Mouse (Mus musculus): Measurements from ENCODE around the gene Pif1. TPM values are rescaled to one million over a fixed set of nuclear protein-coding genes. Genes with fewer than 3 reads are reported as not detected.
A peak's percentile ranks its signal among the peaks of the same experiment; 100 is the strongest.

Gene Pif1
- total and polyA plus RNA-seq, 3 experiments = 14.9 to 15.5 TPM; not detected in 1

- TF ChIP-seq JUND (IDR thresholded peaks at IDR 0.05; ENCODE audit: low read depth, low read length) (no peak), EP300 (IDR thresholded peaks at IDR 0.05; ENCODE audit: low read depth in 1 of 2, low read length in 2 of 2) (peak; percentile 30 to 56; a peak in 3 of 4 replicates), ETS1 (IDR thresholded peaks at IDR 0.05; ENCODE audit: low read depth, low read length) (peak; percentile 73; the same call in 1 of the 2 replicates), POLR2AphosphoS2 (IDR thresholded peaks at IDR 0.05; ENCODE audit: low read length) (peak; percentile 90), TAL1 (IDR thresholded peaks at IDR 0.05; ENCODE audit: low read length) (no peak), ZC3H11A (IDR thresholded peaks at IDR 0.05; ENCODE audit: low read depth, low read length) (no peak), UBTF (IDR thresholded peaks at IDR 0.05; ENCODE audit: borderline replicate concordance, insufficient read depth, low read depth, low read length) (no peak), KAT2A (conservative IDR thresholded peaks at IDR 0.05; ENCODE audit: low read depth, low read length) (peak; percentile 46), BHLHE40 (IDR thresholded peaks at IDR 0.05; ENCODE audit: borderline replicate concordance, low read depth, low read length) (peak; percentile 88), CTCF (IDR thresholded peaks at IDR 0.05 in 2 of 3, conservative IDR thresholded peaks at IDR 0.05 in 1 of 3; ENCODE audit: control insufficient read depth in 1 of 3, insufficient read depth in 1 of 3, low read depth in 2 of 3, low read length in 3 of 3, poor library complexity in 1 of 3, severe bottlenecking in 1 of 3) (no peak; a peak in 1 of 6 replicates), RCOR1 (IDR thresholded peaks at IDR 0.05; ENCODE audit: low read depth, low read length) (no peak), CHD2 (IDR thresholded peaks at IDR 0.05; ENCODE audit: low read length) (no peak), MEF2A (IDR thresholded peaks at IDR 0.05; ENCODE audit: extremely low read depth, insufficient replicate concordance, low read depth, low read length, poor library complexity, severe bottlenecking) (no peak)
Measured at GRCm38 (mm10) chr9:65583045-65583444, 3.9 kb upstream of the Pif1 start (continued).

GRCm38 (mm10) chr9:65587270-65587572 lies 261 bp downstream of the Pif1 start:
- peak overlapping the region; percentile 67 for H3K9ac ChIP-seq (ENCODE audit: control insufficient read depth, low read depth, low read length, poor library complexity, severe bottlenecking)
- H3K9me3 ChIP-seq (replicated peaks; ENCODE audit: insufficient read depth, low read length) = no peaks in the 10 kb centered on the region
- TF ChIP-seq UBTF (IDR thresholded peaks at IDR 0.05; ENCODE audit: borderline replicate concordance, insufficient read depth, low read depth, low read length) = no peak
- peak; percentile 15; the same call in 1 of the 2 replicates for TF ChIP-seq MYC (IDR thresholded peaks at IDR 0.05; ENCODE audit: low read depth, low read length)
- TF ChIP-seq ZKSCAN1 (IDR thresholded peaks at IDR 0.05; ENCODE audit: low read depth, low read length) = 0 out of 2 replicates have a peak, but pooled peaks have one; percentile 21
- no peak for TF ChIP-seq ETS1 (IDR thresholded peaks at IDR 0.05; ENCODE audit: low read depth, low read length)
- no peak for TF ChIP-seq MAZ (IDR thresholded peaks at IDR 0.05; ENCODE audit: low read depth, low read length)
- no peak; the same call in 1 of the 2 replicates for TF ChIP-seq RCOR1 (IDR thresholded peaks at IDR 0.05; ENCODE audit: low read depth, low read length)
- no peak for TF ChIP-seq CTCF (IDR thresholded peaks at IDR 0.05 in 2 of 3, conservative IDR thresholded peaks at IDR 0.05 in 1 of 3; ENCODE audit: control insufficient read depth in 1 of 3, insufficient read depth in 1 of 3, low read depth in 2 of 3, low read length in 3 of 3, poor library complexity in 1 of 3, severe bottlenecking in 1 of 3)
- 0 out of 2 replicates have a peak, but pooled peaks have one; percentile 30 for TF ChIP-seq E2F4 (IDR thresholded peaks at IDR 0.05; ENCODE audit: borderline replicate concordance, low read depth, low read length)
- TF ChIP-seq USF1 (IDR thresholded peaks at IDR 0.05; ENCODE audit: low read depth, low read length) = 0 out of 2 replicates have a peak, but pooled peaks have one; percentile 25
- TF ChIP-seq MAFK (IDR thresholded peaks at IDR 0.05; ENCODE audit: borderline replicate concordance, low read depth, low read length) = no peak
- no peak for TF ChIP-seq GABPA (IDR thresholded peaks at IDR 0.05; ENCODE audit: low read depth, low read length)
- no peak for TF ChIP-seq POLR2AphosphoS5 (IDR thresholded peaks at IDR 0.05; ENCODE audit: borderline replicate concordance, low read depth, low read length)
- TF ChIP-seq MEF2A (IDR thresholded peaks at IDR 0.05; ENCODE audit: extremely low read depth, insufficient replicate concordance, low read depth, low read length, poor library complexity, severe bottlenecking) = no peak
- no peak for TF ChIP-seq NRF1 (IDR thresholded peaks at IDR 0.05; ENCODE audit: insufficient read depth, low read depth, low read length, poor library complexity, severe bottlenecking)
- TF ChIP-seq TAL1 (IDR thresholded peaks at IDR 0.05; ENCODE audit: low read length) = no peak
- 0 out of 2 replicates have a peak, but pooled peaks have one; percentile 47 for TF ChIP-seq MXI1 (IDR thresholded peaks at IDR 0.05; ENCODE audit: low read depth, low read length)
- 0 out of 2 replicates have a peak, but pooled peaks have one; percentile 8 for TF ChIP-seq CHD2 (IDR thresholded peaks at IDR 0.05; ENCODE audit: low read length)
- no peak for TF ChIP-seq BHLHE40 (IDR thresholded peaks at IDR 0.05; ENCODE audit: borderline replicate concordance, low read depth, low read length)
- TF ChIP-seq SIN3A (IDR thresholded peaks at IDR 0.05; ENCODE audit: low read length) = peak; percentile 84
- TF ChIP-seq CHD1 (IDR thresholded peaks at IDR 0.05; ENCODE audit: low read depth, low read length) = 0 out of 2 replicates have a peak, but pooled peaks have one; percentile 15
- H3K79me2 ChIP-seq (ENCODE audit: control insufficient read depth, insufficient read depth, low read length, poor library complexity) = peaks cover 24% of the 10 kb centered on the region
- H3K27ac ChIP-seq (ENCODE audit: control insufficient read depth, low read depth, low read length) = peak overlapping the region; percentile 68
- H3K27me3 ChIP-seq (ENCODE audit: control insufficient read depth in 1 of 2, insufficient read depth in 2 of 2, low read length in 2 of 2) = no peaks in the 10 kb centered on the region
- H3K4me3 ChIP-seq (ENCODE audit: control insufficient read depth in 1 of 2, insufficient read depth in 1 of 2, low read depth in 2 of 2, low read length in 2 of 2) = peak overlapping the region; percentile 65 to 92
- H3K36me3 ChIP-seq (ENCODE audit: control insufficient read depth in 1 of 2, insufficient read depth in 2 of 2, low read length in 2 of 2) = peaks cover 2 to 18% of the 10 kb centered on the region in 2 experiments; a peak in 3 of 4 replicates
- H3K4me1 ChIP-seq (ENCODE audit: control insufficient read depth in 1 of 2, insufficient read depth in 2 of 2, low read length in 2 of 2) = peaks cover 5 to 8% of the 10 kb centered on the region in 2 experiments; a peak in 2 of 4 replicates
- DNase-seq (ENCODE audit: low read depth, low spot score) = peak; percentile 70

Measured in MEL (cell line).